19 mouse cellular contexts compared by ENCODE assay signal in genomic region chr2:108289696-108290430, GRCm38 (mm10).
DNase-seq lines count a peak whose midpoint lies in the region; ATAC-seq lines count a peak whose summit lies in the region.
"Had no signal": no experiment of that assay in that cellular context is flagged by ENCODE, and none has a peak within 500 bp of the region (broad histone marks: within the 10 kb centered on the region; RNA-seq: fewer than 3 reads in every experiment).

No protein-coding gene starts in this region.

- peak; percentile 77 for DNase-seq in right cerebral cortex, adult 18-20 months
- no peak for DNase-seq in right cerebral cortex, postnatal 4 days
- peak; percentile 15 to 30 for DNase-seq in frontal cortex, postnatal 25 days (ENCODE audit: low spot score in 2 of 2)
- peak; percentile 19 to 95 for DNase-seq in left cerebral cortex, postnatal 25 days (ENCODE audit: low spot score in 2 of 2)
- DNase-seq in telencephalon, adult 2 months (ENCODE audit: low read depth, low spot score): peak; percentile 86
- DNase-seq in ovary, postnatal 10 days (ENCODE audit: low spot score): no peak
- DNase-seq in cerebellum, adult 8-10 months: no peak
- DNase-seq: adrenal gland, postnatal 10 days; cerebellum, adult 11-12 months; gastrocnemius, adult 2 months; kidney, adult 9 months; kidney, postnatal 4 days; lung, adult 18-20 months; lung, postnatal 14 days; midbrain, embryonic 14.5 days; spleen, adult 18-20 months; thymus, postnatal 4 days had no signal

- ATAC-seq in inflammation-experienced regulatory T-cells, adult 6 months: no peak
- ATAC-seq: activated CD4-positive, CD25-positive, alpha-beta regulatory T cell, adult 4 months had no signal

- intact Hi-C loops in left cerebral cortex, postnatal 25 days (cut with DNase I): loop anchor here (1.0 to 10.0 kb wide), 5 partner anchors 258 to 1387 kb away; no protein-coding TSS in a partner anchor

Comparison
In these comparisons a context has a peak if more than half of its experiments do, and no peak if none do; other contexts are left out.
1. DNase-seq: peak in right cerebral cortex, adult 18-20 months (single experiment), frontal cortex, postnatal 25 days (2 of 2), left cerebral cortex, postnatal 25 days (2 of 2) and telencephalon, adult 2 months (single experiment); none in right cerebral cortex, postnatal 4 days (single experiment), ovary, postnatal 10 days (single experiment) and cerebellum, adult 8-10 months (single experiment).